Mouse (Mus musculus) frontal cortex, adult 2 months (tissue): ENCODE results near the gene 3110082I17Rik. TPM values are rescaled to one million over a fixed set of nuclear protein-coding genes. Genes with fewer than 3 reads are reported as not detected.
"Not testable (repeated sequence)": the region's sequence is repeated elsewhere in the genome, so short reads cannot be mapped to it uniquely, and the experiment has no call there.

Experiments
- DNase-seq, 2 experiments: peaks; one replicate each; pipeline ENCODE4 v3.0.0; 2022; ENCODE audit warnings: low spot score in 1 of 2; ENCODE audit errors: extremely low spot score in 1 of 2
- polyA plus RNA-seq: library from polyadenylated mRNA; depleted of rRNA; stranded (reverse); fragments of >200 nt; gene quantifications from 2 replicates; pipeline ENCODE4 v1.2.3, GENCODE M21; 2012

The 3110082I17Rik gene
- polyA plus RNA-seq, 1 experiment: 14.7 TPM

DNA sequence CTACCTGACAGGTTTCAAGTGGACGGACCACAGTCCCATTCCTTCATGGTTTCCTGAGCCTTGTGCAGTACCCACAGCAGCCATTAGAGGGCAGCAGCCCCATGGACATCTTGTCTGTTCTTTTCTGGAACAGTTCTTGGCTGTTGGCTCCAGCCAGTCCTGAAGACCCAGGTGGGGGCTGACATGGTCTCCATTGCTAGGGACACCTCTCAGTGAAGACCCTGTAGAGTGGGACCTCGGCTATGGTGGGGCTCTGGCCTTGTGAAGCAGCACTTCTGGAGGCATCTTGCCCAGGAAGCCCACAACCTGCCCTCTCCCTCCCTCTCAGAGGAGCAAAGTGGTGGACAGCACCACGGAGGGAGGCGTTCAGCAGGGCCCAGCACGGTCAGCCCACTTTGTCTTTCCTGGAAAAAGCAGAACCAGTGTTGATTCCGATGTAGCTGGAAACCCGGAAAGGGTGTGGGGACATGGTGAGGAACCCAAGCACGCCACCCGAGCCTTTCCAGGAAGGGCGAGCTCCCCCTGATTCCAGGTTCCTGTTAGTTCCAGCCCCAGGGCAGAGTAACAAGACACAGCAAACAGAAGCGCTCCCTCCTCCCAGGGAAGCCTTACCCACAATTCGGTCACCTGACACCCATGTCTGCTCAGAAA is 95.9 kb downstream of the 3110082I17Rik start:
- peak; percentile 78 to 97 for DNase-seq

DNA sequence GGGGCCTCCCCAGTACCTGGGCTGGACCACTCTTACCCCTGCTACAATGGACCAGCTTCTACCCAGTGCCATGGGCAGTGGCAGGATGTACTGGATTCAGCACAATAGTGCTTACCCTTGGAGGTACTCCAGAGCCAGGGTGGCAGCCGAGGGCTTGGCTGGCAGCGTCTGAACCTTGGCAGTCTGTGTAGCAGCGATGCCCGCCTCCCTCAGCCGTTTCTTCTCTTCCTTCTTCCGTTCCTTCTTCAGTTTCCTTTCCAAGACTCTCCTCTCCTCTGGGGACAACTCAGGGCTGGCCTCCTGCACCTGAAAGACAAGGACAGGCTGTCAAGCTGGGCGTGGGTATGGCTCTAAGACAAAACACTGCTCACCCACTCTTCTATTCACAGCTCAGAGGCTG is 96.5 kb downstream of the 3110082I17Rik start:
- DNase-seq: no peak

DNA sequence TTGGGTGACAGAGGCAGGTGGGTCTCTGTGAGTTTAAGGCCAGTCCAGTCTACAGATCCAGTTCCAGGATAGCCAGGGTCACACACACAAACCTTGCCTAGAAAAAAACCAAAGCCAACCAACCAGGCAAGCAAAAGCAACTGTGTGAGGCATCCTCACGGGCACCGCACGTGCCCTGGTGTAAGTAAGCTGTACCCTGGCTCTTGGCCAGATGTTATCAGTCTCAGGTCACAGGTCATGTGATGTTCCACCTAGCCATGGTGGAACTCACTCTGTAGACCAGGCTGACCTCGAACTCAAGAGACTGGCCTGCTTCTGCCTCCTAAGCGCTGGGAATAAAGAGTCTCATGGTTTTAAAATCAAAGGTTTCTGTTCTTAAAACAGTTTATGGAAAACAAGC is 101.1 kb downstream of the 3110082I17Rik start:
- DNase-seq: no peak

- no peak for DNase-seq
Observed at GRCm38 (mm10) chr5:139358653-139359052, 101.7 kb downstream of the 3110082I17Rik start.

DNA sequence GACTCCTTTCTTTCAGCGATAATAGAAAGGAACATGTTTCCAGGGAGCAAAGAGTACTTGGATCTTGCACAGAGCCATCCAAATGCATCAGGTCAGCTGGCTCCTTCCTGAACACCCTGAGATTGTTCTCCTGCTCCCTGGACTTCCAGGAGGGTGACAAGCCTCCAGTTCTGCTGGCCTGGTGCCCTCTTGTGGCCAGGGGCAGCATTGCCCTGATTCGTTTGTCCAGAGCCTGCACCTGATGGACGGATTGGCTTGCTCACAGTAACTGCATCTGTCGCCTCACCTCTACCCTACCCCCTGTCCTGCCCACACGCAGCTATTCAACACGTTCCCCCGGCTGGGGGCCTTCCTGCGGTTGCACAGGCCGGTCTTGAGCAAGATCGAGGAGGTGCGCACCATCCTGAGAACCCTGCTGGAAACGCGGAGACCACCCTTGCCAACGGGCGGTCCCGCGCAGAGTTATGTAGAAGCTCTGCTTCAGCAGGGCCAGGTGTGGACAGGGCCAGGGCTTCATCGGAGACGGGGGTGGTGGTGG is 105.0 kb downstream of the 3110082I17Rik start:
- peak in 1 of 2 experiments; percentile 92 for DNase-seq

GRCm38 (mm10) chr5:139353946-139354345 is 106.4 kb downstream of the 3110082I17Rik start:
- DNase-seq: no peak

DNA sequence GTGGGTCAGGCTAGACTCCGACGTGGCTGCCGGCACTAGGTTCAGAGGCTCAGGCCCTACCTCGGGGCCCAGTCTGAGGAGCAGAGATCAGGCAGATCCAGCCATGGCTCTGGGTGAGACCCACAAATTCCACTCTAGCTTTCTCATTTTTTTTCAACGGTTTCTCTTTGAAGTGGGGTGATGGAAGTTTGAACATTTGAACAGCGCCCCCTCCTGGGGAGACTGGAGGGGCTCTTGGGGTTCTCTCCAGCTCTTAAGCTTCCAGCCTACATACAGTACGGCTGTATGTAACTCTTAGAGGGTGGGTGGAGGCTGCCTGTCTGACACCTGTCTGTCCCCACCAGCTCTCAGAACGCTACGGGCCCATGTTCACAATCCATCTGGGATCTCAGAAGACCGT is 106.8 kb downstream of the 3110082I17Rik start:
- DNase-seq: no peak

DNA sequence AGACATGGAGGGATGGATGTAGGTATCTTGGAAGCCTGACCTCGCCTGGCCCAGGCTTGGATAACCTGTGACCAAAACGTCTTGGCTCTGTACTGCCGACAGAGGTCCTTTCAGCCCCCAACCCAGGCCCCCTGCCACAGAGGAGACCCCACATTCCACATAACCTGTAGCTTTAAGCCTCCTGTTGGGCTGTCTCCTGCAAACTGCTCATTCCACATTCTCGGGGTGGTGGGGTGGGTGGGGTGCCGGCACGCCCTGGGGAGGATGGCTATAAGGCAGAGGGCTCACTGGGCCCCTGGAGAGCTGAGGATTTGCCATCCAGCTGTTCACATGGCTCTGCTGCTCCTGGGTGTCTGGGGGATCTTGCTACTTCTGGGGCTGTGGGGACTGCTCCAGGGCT is 108.0 kb downstream of the 3110082I17Rik start, which contains the start of gene Cyp2w1:
Gene Cyp2w1 (plus strand): TSS at position 301 of the 400 bp plus-strand sequence.
- DNase-seq: no peak

- no peak for DNase-seq
Observed at GRCm38 (mm10) chr5:139351628-139352027, 108.7 kb downstream of the 3110082I17Rik start.

DNA sequence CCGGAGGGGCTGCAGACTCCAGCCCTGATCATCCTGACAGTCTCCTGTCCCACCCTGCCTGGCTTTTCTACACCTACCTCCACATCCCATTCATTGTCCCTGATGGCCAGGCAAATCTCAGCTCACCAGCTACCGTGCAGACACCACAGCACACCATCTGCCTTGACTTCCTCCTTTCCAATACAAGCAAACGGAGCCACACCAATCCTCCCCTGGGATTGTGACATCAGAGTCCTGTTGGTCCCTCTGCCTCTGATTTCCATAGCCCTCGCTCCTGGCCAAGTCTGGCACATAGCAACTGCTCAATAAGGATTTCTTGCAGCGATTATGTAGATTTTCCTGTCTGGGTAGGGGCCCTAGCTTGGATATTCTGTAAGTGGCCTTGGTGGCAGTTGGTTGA is 109.2 kb downstream of the 3110082I17Rik start, which contains the start of gene Cox19:
Gene Cox19 (minus strand): TSS at position 285 of the 400 bp plus-strand sequence.
- no peak for DNase-seq

- no peak for DNase-seq
Observed at GRCm38 (mm10) chr5:139349713-139350112, 110.6 kb downstream of the 3110082I17Rik start.

DNA sequence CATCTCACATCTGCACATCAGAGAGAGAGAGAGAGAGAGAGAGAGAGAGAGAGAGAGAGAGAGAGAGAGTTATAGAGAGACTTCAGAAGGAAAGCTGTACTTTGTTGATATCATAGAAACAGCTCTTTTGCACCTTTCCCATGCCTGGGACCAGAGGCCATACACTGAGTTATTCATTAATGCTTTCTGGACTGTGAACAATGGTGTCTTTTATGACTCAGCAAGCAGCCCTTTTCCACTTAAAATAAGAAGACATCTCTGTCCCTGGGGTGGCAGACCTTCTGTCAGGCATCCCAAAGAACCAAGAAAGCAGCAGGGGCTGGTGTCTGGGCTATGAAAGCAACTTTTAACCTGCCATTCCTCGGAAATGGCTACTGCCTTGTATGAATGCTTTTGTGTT is 113.1 kb downstream of the 3110082I17Rik start:
- no peak for DNase-seq

DNA sequence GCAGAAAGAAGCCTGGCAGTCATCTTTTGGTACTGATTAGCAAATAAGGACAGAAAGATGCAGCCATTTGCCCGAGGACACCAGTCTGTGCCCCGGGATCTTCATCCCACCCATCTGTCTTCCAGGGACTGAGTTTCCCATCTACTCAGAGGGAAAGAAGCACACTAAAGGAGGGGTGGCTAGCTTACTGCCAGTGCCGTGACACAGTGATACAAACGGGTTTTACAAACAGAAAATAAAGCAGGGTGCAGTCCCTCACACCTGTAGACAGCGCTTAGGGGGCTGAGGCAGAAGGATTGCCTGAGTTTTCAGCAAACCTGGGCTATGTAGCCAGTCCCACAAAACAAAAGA is 115.0 kb downstream of the 3110082I17Rik start:
- no peak for DNase-seq

DNA sequence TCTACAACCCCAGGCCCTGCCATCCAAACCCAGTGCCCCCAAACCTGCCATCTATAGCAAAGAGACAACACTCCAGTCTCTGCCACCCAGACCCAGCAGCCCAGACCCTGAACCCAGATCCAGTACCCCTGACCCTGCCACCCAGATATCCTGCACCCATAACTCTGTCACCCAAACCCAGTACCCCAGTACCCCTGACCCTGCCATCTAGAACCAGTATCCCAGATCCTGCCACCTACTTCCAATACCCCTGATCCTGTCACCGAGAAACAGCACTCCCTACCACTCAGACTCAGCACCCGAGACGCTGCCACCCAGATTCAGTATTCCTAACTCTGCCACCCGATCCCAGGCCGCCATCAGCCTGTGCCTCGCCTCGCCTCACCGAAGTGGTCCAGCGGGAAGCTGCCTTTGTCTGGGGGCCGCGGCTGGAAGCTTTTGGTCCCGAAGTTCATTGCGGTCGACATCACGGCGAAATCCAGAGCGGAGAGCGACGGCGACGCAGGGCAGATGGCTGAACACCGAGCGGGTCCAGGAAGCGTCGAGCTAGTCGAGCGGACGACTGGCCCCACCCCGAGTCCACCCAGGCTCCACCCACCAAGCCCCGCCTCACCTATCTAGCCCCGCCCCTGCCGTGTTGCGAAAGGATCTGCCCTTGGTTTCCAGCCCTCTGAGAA is 115.5 kb downstream of the 3110082I17Rik start:
- DNase-seq: peak; percentile 81 to 92

- peak in 1 of 2 experiments; percentile 82 for DNase-seq
Observed at GRCm38 (mm10) chr5:139344021-139344686, 116.2 kb downstream of the 3110082I17Rik start.

- no peak for DNase-seq
Observed at GRCm38 (mm10) chr5:139338891-139339290, 121.4 kb downstream of the 3110082I17Rik start.

- DNase-seq: no peak
Observed at GRCm38 (mm10) chr5:139338403-139338802, 121.9 kb downstream of the 3110082I17Rik start.

GRCm38 (mm10) chr5:139337826-139338370 is 122.4 kb downstream of the 3110082I17Rik start:
- no peak for DNase-seq

- DNase-seq: no peak
Observed at GRCm38 (mm10) chr5:139335634-139336033, 124.7 kb downstream of the 3110082I17Rik start.

GRCm38 (mm10) chr5:139334394-139334793 is 125.9 kb downstream of the 3110082I17Rik start:
- DNase-seq: not testable (repeated sequence)
